Mouse (Mus musculus) hindbrain, embryonic 11.5 days (tissue): ENCODE results near the gene Tube1. TPM values are rescaled to one million over a fixed set of nuclear protein-coding genes. Genes with fewer than 3 reads are reported as not detected.

Experiments
- polyA plus RNA-seq: library from polyadenylated mRNA; unstranded; fragments of >200 nt; fragmentation: Nextera tagmentation; extraction: Ambion mirVana; gene quantifications from 2 replicates; pipeline ENCODE4 v1.2.1, GENCODE M21; 2014

The Tube1 gene
- polyA plus RNA-seq, 1 experiment from 2014 or later = 22.7 TPM

Other genes with a start within 250 kb of the Tube1 start
- gene Lama4, start 168.5 kb upstream of the Tube1 start, polyA plus RNA-seq = 18.3 and 20.2 TPM in 2 replicates
- 14.4 and 20.2 TPM in 2 replicates for gene Fam229b, start 62 bp upstream of the Tube1 start, polyA plus RNA-seq
- gene Ccn6, start 29.8 kb downstream of the Tube1 start, polyA plus RNA-seq = 0.15 and 0.31 TPM in 2 replicates
- 51.1 and 53.2 TPM in 2 replicates for gene Fyn, start 234.9 kb downstream of the Tube1 start, polyA plus RNA-seq